Mouse (Mus musculus) midbrain, embryonic 15.5 days (tissue): ENCODE data around the gene Padi4. TPM values are rescaled to one million over a fixed set of nuclear protein-coding genes. Genes with fewer than 3 reads are reported as not detected.
A peak's percentile ranks its signal among the peaks of the same experiment; 100 is the strongest.

Experiments used
- ATAC-seq: fragments of 200-750 bp; cut with Nextera tagmentation; replicated peaks from 2 replicates; pipeline ENCODE4 v1.8.0; 2017; ENCODE audit warnings: moderate TSS enrichment
- H3K27ac ChIP-seq: fragments of 300-500 bp; sonication (generic); 2 replicates; pipeline ENCODE4 v1.5.1; 2015; ENCODE audit warnings: mild to moderate bottlenecking, inconsistent platforms
- H3K27me3 ChIP-seq: fragments of 300-500 bp; sonication (generic); replicated peaks from 2 replicates; pipeline ENCODE4 v1.6.1; 2015; ENCODE audit warnings: inconsistent platforms
- H3K36me3 ChIP-seq: fragments of 300-500 bp; sonication (generic); replicated peaks from 2 replicates; pipeline ENCODE4 v1.6.1; 2015; ENCODE audit warnings: inconsistent platforms
- H3K4me1 ChIP-seq: fragments of 300-500 bp; sonication (generic); 2 replicates; pipeline ENCODE4 v1.6.1; 2015; ENCODE audit warnings: inconsistent platforms
- H3K4me2 ChIP-seq: fragments of 300-500 bp; sonication (generic); 2 replicates; pipeline ENCODE4 v1.6.1; 2015; ENCODE audit warnings: inconsistent platforms, mild to moderate bottlenecking, moderate library complexity
- H3K4me3 ChIP-seq: fragments of 300-500 bp; sonication (generic); 2 replicates; pipeline ENCODE4 v1.5.1; 2015; ENCODE audit warnings: mild to moderate bottlenecking, inconsistent platforms
- H3K9ac ChIP-seq: fragments of 300-500 bp; sonication (generic); 2 replicates; pipeline ENCODE4 v1.6.1; 2015; ENCODE audit warnings: mild to moderate bottlenecking, inconsistent platforms
- H3K9me3 ChIP-seq: fragments of 300-500 bp; sonication (generic); 2 replicates; pipeline ENCODE4 v1.6.1; 2016; ENCODE audit warnings: inconsistent platforms
- WGBS: fragments of 180-500 bp; shearing (Covaris S2); methylation state at CpG from one replicate; pipeline ENCODE4 v1.1.7; 2015; ENCODE audit warnings: mixed read lengths; 5-methylcytosine and 5-hydroxymethylcytosine counted together
- polyA plus RNA-seq: library from polyadenylated mRNA; unstranded; fragments of >200 nt; fragmentation: Nextera tagmentation; extraction: Ambion mirVana; gene quantifications from 2 replicates; pipeline ENCODE4 v1.2.1, GENCODE M21; 2015

Padi4 gene
- 0.11 and 0.19 TPM in 2 replicates for polyA plus RNA-seq

DNA sequence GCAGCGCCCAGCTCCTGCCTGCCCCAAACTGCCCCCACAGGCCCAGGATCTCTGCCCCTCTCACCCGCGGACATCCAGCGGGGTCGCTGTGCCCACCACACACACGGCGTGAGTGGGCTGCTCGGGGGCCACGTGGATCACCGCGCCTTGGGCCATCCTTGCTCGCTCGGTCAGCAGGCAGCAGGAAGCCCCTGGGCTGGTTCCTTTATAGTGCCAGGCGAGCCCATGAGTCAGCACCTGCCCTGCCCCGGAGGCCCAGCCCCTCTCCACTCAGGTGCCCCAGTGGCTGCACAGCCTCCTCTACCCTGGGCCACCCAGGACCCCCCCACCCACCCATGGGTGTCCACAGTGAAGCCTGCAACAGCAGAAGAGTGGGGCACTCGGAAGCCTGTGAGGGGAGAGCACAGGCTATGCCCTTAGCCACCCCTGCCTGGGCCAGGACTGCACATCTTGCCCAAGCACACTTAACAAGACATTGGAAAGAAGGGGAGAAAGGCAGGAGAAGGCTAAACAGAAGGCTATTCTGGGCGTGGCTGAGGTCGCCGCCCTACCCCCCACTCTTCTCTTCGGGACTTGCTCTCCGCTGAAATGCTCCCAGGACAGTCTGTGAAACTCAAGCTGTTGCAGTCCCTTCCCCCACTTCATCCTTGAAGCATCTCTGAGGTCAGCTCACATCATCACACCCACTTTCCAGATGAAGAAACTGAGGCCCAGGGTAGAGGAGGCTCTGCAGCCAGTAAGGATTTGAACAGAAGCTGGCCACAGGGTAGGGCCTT is at the start of gene Padi4:
TSS of gene Padi4 (minus strand) at position 212 of the 776 bp plus-strand sequence.
- no peak within 1 kb of the TSS for H3K4me3 ChIP-seq
- no peak within 1 kb of the TSS for H3K4me2 ChIP-seq
- WGBS: 90% methylated on average over 21 of the region's 21 CpGs
- H3K27me3 ChIP-seq: no peaks in the 10 kb centered on the region
- H3K36me3 ChIP-seq: no peaks in the 10 kb centered on the region
- no peaks in the 10 kb centered on the region for H3K9me3 ChIP-seq
- no peak for ATAC-seq
- no peak within 1 kb of the TSS for H3K27ac ChIP-seq
- H3K9ac ChIP-seq: no peak within 1 kb of the TSS
- H3K4me1 ChIP-seq: peaks cover 4% of the 10 kb centered on the region; the same call in 1 of the 2 replicates

DNA sequence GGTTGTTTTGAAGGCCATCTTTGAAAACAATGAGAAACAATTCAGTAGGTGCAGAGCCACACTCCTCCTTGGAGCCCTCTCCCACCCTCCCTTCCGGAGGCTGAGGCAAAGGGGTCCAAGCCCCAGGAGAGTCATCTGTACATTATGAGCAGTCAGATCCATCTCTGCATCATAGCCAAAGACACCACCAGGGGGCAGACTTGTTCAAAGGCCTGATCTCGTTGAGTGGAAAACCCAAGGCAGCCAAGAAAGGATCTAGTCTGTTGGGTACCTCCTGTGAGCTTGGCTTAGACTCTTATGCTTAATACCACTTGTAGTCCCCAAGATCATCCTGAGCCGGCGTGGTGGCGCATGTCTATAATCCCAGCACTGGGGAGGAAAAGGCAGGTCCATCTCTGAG is 48.0 kb upstream of the Padi4 start:
- Histone ChIP-seq H3K36me3 (no peaks in the 10 kb centered on the region), H3K27ac (no peak overlapping the region), H3K9me3 (no peaks in the 10 kb centered on the region; the same call in none of the 2 replicates), H3K4me1 (no peaks in the 10 kb centered on the region), H3K4me2 (no peak overlapping the region), H3K9ac (no peak overlapping the region), H3K27me3 (no peaks in the 10 kb centered on the region), H3K4me3 (no peak overlapping the region)
- 73% methylated on average over 5 of the region's 5 CpGs for WGBS
- no peak for ATAC-seq

DNA sequence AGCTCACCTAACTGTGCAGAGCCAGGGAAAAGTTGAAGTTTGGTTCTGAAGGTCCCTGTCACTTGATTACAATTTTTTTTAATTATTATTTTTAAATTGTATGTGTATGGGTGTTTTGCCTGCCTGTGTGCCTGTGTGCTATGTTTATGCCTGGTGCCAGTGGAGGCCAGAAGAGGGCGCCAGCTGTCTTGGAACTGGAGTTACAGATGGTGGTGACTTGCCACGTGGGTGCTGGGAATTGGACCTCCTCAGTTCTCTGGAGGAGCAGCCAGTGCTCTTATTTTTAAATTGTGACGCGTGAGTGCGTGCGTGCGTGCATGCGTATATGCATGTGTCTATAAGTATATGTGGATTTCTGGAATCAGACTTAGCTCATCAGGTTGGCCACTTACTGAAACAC is 43.4 kb upstream of the Padi4 start:
- Histone ChIP-seq H3K4me2 (no peak overlapping the region), H3K36me3 (no peaks in the 10 kb centered on the region), H3K9me3 (no peaks in the 10 kb centered on the region), H3K27me3 (peaks cover 8% of the 10 kb centered on the region), H3K4me3 (no peak overlapping the region), H3K27ac (no peak overlapping the region), H3K9ac (no peak overlapping the region), H3K4me1 (peaks cover 7% of the 10 kb centered on the region)
- ATAC-seq: no peak
- 87% methylated on average over 8 of the region's 8 CpGs for WGBS

DNA sequence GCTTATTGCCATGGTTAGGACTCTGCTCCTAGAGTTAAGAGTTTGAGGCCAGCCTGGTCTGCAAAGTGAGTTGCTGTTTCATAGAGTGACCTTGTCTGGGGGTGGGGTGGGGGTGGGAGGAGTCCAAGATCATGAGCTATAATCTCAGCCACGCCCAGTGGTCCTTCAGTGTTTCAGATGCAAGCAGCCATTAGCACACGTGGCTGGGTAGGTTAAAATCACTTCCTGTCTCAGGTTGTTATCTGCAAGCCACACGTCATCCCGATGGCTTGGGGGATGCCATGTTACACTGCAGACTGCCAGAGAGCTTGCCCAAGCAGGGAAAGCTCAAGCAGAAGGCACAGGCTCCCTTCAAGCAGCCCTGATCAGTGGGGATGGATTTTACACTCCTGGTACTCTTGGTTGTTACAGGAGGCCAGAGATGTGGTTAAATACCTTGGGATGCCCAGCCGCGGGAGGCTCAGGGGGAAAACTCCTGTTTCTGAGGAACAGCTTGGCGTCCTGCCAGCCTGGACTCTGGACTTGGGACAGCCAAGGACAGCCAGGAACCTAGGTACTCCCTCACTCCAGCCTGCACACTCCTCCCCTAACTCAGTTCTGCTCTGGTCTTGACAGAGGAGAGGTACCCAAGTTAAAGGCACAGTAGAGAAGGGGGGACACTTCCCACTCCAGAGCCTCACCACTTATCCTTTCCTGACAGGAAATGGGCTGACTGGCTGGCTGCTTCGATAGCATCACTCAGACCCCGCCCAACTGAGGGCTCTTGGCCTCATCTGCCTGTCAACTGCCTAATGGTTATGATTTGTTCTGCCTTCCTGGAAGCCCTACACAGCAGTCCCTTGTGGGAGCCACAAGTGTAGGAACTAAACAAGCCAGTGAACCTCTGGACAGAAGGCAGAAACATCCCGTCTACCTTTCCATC is 42.2 kb upstream of the Padi4 start:
- H3K9me3 ChIP-seq: no peaks in the 10 kb centered on the region
- ATAC-seq: no peak
- peaks cover 7% of the 10 kb centered on the region for H3K4me1 ChIP-seq
- no peak overlapping the region for H3K4me3 ChIP-seq
- no peak overlapping the region for H3K27ac ChIP-seq
- peaks cover 8% of the 10 kb centered on the region for H3K27me3 ChIP-seq
- H3K4me2 ChIP-seq: no peak overlapping the region
- H3K9ac ChIP-seq: no peak overlapping the region
- no peaks in the 10 kb centered on the region for H3K36me3 ChIP-seq
- 63% methylated on average over 10 of the region's 10 CpGs for WGBS

DNA sequence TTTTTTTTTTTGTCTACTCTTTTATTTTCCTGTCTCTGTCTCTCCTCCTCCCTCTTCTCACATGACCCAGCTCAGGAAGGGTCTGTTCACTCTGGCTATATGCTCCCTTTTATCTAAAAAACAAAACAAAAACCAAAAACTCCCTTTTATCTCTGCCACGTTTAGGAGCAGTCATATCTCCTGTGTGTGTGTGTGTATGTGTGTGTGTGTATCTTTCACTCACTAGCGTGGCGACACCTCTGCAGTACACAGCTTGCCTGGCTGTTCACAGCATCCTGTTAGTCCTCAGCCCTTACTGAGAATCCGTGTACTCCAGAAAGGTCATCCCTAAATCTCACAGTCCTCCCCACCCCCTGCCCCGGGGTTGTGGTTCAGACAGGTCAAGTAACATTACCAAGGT is 41.5 kb upstream of the Padi4 start:
- ATAC-seq: no peak
- Histone ChIP-seq H3K27me3 (peaks cover 8% of the 10 kb centered on the region), H3K4me1 (peaks cover 7% of the 10 kb centered on the region), H3K9me3 (no peaks in the 10 kb centered on the region), H3K27ac (no peak overlapping the region), H3K4me2 (no peak overlapping the region), H3K36me3 (no peaks in the 10 kb centered on the region), H3K4me3 (no peak overlapping the region), H3K9ac (no peak overlapping the region)
- 80% methylated on average over 5 of the region's 5 CpGs for WGBS

DNA sequence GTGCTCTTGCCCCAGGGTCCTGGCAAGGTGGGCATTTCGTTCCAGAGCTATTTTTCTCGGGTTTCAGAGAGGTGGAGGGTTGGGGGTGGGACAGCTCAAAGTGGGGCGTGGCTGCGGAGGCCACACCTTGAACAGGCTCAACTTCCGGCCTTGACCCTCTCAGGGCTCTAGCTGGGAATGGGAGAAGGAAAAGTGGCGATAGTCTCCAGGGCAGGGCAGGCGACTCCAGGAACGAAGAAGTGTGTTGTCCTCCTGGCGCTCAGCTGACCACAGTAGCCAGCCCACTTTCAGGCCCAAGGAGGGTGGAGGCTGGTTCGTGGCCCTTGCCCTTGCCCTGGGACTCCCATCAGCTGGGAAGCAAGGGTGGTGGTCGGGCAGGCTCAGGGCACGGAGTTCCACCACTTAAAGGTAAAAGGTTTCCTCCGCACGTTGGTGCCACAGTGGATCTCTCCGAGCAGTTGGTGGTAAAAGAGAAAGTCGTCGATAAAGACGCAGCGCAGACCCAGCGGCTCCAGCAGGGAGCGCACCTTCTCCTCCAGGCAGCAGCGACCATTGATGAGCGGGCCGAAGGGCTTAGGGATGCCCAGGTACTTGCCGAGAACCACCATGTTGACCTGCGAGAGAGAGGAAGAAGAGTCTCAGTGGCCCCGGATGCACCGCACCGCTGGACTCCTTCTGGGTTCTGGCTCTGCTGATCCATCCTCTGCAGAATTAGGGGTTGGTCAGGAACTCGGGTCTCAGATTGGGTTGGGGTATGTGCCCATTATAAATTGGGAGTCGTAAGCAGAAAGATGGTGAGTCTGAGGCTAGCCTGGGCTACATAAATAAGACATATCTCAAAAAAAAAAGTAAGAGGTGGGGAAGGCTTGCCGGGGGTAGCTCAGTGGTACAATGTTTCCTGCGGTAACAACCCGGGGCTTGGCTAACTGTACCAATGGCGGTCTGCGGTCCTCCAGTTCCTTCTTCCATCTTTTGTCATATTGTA is 40.5 kb upstream of the Padi4 start:
- Histone ChIP-seq H3K4me1 (peaks cover 7% of the 10 kb centered on the region), H3K36me3 (no peaks in the 10 kb centered on the region), H3K27ac (no peak overlapping the region), H3K4me3 (no peak overlapping the region), H3K27me3 (peaks cover 8% of the 10 kb centered on the region), H3K4me2 (peak overlapping the region; percentile 30), H3K9ac (no peak overlapping the region), H3K9me3 (no peaks in the 10 kb centered on the region)
- ATAC-seq: no peak
- 26% methylated on average over 36 of the region's 36 CpGs for WGBS

DNA sequence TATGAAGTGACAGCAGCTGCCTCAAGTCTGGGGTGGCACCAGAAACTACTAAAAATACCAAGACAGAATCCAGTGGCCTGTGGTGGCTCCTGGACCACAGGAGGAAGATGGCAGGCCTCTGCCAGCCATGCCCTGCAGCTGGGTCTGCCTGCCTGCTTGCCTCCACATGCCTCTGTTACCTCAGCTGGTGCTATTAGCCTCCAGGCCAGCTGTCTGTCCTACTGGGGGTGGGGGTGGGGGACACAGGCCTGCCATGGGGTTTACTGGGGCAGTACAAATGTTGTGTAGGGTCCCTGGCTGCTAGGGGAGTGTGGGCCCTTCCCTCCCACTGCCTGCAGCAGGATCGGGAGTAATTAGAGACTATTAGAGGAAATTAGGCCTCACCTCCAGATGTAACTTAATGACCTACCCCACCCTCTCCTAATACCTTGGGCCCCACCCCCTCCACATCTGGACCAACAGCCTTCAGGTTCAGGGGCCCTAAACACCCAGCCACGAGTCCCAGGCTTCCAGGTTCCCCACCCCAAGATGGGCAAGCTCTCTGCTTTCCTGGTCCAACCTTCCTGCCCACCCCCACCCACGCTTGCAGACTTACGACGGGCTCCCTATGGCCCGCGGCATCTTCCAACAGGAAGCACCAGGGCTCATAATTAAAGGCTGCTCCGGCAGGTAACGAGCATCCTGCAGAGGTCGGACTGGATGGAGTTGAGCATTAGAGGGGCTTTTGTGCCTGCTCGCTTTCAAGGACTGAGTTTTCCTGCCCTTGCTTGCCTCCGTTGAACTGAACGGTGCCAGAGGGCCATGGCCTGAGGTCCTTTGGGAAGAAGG is 39.5 kb upstream of the Padi4 start:
- no peak overlapping the region for H3K9ac ChIP-seq
- H3K36me3 ChIP-seq: no peaks in the 10 kb centered on the region
- WGBS: 24% methylated on average over 13 of the region's 13 CpGs
- H3K27me3 ChIP-seq: peaks cover 8% of the 10 kb centered on the region
- no peaks in the 10 kb centered on the region for H3K9me3 ChIP-seq
- H3K4me1 ChIP-seq: peaks cover 7% of the 10 kb centered on the region
- no peak overlapping the region for H3K4me2 ChIP-seq
- no peak overlapping the region for H3K27ac ChIP-seq
- no peak for ATAC-seq
- H3K4me3 ChIP-seq: no peak overlapping the region

DNA sequence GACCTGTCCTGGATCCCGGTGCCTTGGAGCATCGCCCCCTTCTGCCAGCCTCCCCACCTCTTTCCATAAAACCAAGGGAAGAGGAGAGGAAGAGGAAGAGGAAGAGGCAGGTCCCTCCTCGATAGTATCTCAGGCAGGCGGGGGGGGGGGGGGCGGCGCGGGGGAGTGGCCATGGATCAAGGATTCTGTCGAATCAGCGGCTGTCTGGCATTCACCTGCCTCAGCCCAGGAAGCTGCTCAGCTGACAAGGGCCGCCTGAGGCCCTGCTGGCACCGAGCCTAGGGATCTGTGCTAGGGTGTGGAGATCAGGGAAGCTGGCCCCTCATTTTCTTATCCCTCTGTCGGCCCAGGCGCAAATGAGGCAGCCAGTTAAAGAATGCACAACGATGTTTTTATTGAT is 38.6 kb upstream of the Padi4 start:
- no peak overlapping the region for H3K4me2 ChIP-seq
- H3K36me3 ChIP-seq: no peaks in the 10 kb centered on the region
- 24% methylated on average over 12 of the region's 14 CpGs for WGBS
- H3K9ac ChIP-seq: no peak overlapping the region
- peaks cover 8% of the 10 kb centered on the region for H3K27me3 ChIP-seq
- H3K4me3 ChIP-seq: no peak overlapping the region
- peaks cover 7% of the 10 kb centered on the region for H3K4me1 ChIP-seq
- no peaks in the 10 kb centered on the region for H3K9me3 ChIP-seq
- no peak overlapping the region for H3K27ac ChIP-seq
- ATAC-seq: no peak

DNA sequence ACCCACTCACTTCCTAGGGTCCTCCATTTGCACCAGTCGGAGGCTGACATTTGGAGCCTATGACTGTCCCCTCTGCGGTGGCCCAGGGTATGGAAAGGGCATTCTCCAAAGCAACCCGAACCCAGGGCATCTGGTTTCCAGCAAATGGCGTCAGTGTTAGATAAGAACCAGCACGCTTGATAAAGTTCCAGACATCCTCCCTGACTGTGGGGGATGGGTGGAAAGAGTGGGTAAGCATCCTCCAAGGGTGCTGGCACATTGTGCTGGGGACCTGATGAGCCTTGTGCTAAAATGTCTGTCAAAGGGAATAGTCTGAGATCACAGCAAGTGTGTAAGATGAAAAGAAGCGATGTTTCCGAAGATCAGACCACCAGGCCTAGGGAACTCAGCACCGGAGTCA is 38.2 kb upstream of the Padi4 start:
- Histone ChIP-seq H3K36me3 (no peaks in the 10 kb centered on the region), H3K27me3 (peaks cover 8% of the 10 kb centered on the region), H3K4me3 (no peak overlapping the region), H3K9me3 (no peaks in the 10 kb centered on the region), H3K27ac (no peak overlapping the region), H3K4me1 (peaks cover 7% of the 10 kb centered on the region), H3K4me2 (no peak overlapping the region), H3K9ac (no peak overlapping the region)
- WGBS: 84% methylated on average over 8 of the region's 8 CpGs
- ATAC-seq: no peak

DNA sequence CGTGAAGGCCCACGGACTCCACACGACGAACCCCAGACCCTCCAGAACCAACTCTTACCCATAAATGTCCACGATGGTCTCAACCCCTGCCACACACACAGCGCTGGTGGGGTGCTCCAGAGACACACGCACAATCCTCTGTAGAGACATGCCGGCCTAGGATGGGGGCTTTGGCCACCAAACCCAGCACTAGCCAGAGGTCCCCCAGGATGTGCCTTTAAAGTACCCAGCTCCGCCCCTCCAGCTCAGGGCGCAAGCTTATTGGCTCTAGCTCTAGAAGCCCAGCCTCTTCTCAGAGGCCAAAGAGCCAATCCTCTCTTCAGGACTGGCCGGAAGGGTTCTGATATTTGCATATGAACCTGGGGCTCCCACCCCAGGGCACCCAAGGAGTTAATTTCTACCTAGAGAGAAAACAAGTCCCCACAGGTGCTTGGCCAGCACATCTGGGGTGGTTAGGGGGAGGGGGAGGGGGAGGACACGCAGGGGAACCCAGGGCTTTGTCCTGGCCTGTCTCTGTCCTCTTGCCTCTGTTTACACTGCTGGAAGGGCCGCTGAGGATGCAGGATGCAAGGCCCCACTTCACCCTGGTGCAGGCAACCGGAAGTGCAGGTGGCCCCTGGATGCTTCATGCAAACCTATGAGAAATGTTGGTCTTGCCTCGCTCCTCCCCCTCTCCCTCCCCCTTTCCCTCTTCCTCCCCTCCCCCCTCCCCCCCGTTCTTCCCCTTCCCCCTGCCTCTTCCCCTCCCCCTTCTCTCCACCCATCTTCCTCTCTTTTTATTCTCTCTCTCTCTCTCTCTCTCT is 36.6 kb upstream of the Padi4 start, which contains the start of gene Padi3:
TSS of gene Padi3 (minus strand) at position 191 of the 803 bp plus-strand sequence.
- Histone ChIP-seq H3K4me3 (no peak within 1 kb of the TSS), H3K9ac (no peak within 1 kb of the TSS), H3K4me2 (no peak within 1 kb of the TSS), H3K9me3 (no peaks in the 10 kb centered on the region), H3K4me1 (peaks cover 7% of the 10 kb centered on the region), H3K27ac (no peak within 1 kb of the TSS), H3K36me3 (no peaks in the 10 kb centered on the region), H3K27me3 (peaks cover 8% of the 10 kb centered on the region)
- ATAC-seq: no peak
- 74% methylated on average over 15 of the region's 16 CpGs for WGBS
